Mouse (Mus musculus) midbrain, embryonic 13.5 days (tissue): ENCODE data around the gene Lats2. TPM values are rescaled to one million over a fixed set of nuclear protein-coding genes. Genes with fewer than 3 reads are reported as not detected.

Experiments used
- ATAC-seq: fragments of 200-750 bp; cut with Nextera tagmentation; 2 replicates; pipeline ENCODE4 v1.8.0; 2017; ENCODE audit warnings: mild to moderate bottlenecking, moderate TSS enrichment, moderate library complexity
- H3K27ac ChIP-seq: fragments of 300-500 bp; sonication (generic); 2 replicates; pipeline ENCODE4 v1.5.1; 2015; ENCODE audit warnings: inconsistent platforms, mild to moderate bottlenecking, moderate library complexity
- H3K27me3 ChIP-seq: fragments of 300-500 bp; sonication (generic); 2 replicates; pipeline ENCODE4 v1.6.1; 2015; ENCODE audit warnings: mild to moderate bottlenecking, inconsistent platforms
- H3K36me3 ChIP-seq: fragments of 300-500 bp; sonication (generic); 2 replicates; pipeline ENCODE4 v1.6.1; 2015; ENCODE audit warnings: mild to moderate bottlenecking, inconsistent platforms
- H3K4me1 ChIP-seq: fragments of 300-500 bp; sonication (generic); replicated peaks from 2 replicates; pipeline ENCODE4 v1.6.1; 2015; ENCODE audit warnings: inconsistent platforms
- H3K4me2 ChIP-seq: fragments of 300-500 bp; sonication (generic); replicated peaks from 2 replicates; pipeline ENCODE4 v1.6.1; 2015; ENCODE audit warnings: moderate library complexity, mild to moderate bottlenecking, inconsistent platforms
- H3K4me3 ChIP-seq: fragments of 300-500 bp; sonication (generic); replicated peaks from 2 replicates; pipeline ENCODE4 v1.5.1; 2015; ENCODE audit warnings: mild to moderate bottlenecking, inconsistent platforms
- H3K9ac ChIP-seq: fragments of 300-500 bp; sonication (generic); replicated peaks from 2 replicates; pipeline ENCODE4 v1.6.1; 2015; ENCODE audit warnings: mild to moderate bottlenecking, inconsistent platforms
- H3K9me3 ChIP-seq: fragments of 300-500 bp; sonication (generic); 2 replicates; pipeline ENCODE4 v1.6.1; 2016; ENCODE audit warnings: mild to moderate bottlenecking, inconsistent platforms
- WGBS: fragments of 180-500 bp; shearing (Covaris S2); methylation state at CpG from one replicate; pipeline ENCODE4 v1.1.7; 2015; 5-methylcytosine and 5-hydroxymethylcytosine counted together
- polyA plus RNA-seq: library from polyadenylated mRNA; unstranded; fragments of >200 nt; fragmentation: Nextera tagmentation; extraction: Ambion mirVana; gene quantifications from 2 replicates; pipeline ENCODE4 v1.2.1, GENCODE M21; 2015

Gene Lats2
- polyA plus RNA-seq, 1 experiment from 2014 or later = 9.6 TPM

GRCm38 (mm10) chr14:57732668-57733293 is 25.4 kb downstream of the Lats2 start:
- Histone ChIP-seq H3K4me3 (no peak overlapping the region), H3K27me3 (no peaks in the 10 kb centered on the region), H3K27ac (peak overlapping the region; percentile 19; the same call in 1 of the 2 replicates), H3K4me1 (peaks cover 35% of the 10 kb centered on the region), H3K4me2 (no peak overlapping the region), H3K9me3 (no peaks in the 10 kb centered on the region), H3K36me3 (no peaks in the 10 kb centered on the region), H3K9ac (no peak overlapping the region)
- no peak for ATAC-seq
- WGBS = 47% methylated on average over 6 of the region's 6 CpGs

GRCm38 (mm10) chr14:57730527-57730926 is 27.7 kb downstream of the Lats2 start:
- H3K9ac ChIP-seq = no peak overlapping the region
- H3K4me3 ChIP-seq = no peak overlapping the region
- 40% methylated on average over 9 of the region's 9 CpGs for WGBS
- H3K36me3 ChIP-seq = 0 out of 2 replicates have a peak, but pooled peaks cover 3% of the 10 kb centered on the region
- no peak overlapping the region for H3K4me2 ChIP-seq
- H3K9me3 ChIP-seq = no peaks in the 10 kb centered on the region
- H3K4me1 ChIP-seq = peaks cover 30% of the 10 kb centered on the region
- no peaks in the 10 kb centered on the region for H3K27me3 ChIP-seq
- no peak overlapping the region for H3K27ac ChIP-seq
- ATAC-seq = no peak

- WGBS = 75% methylated on average over 5 of the region's 5 CpGs
- Histone ChIP-seq H3K27ac (no peak overlapping the region), H3K27me3 (no peaks in the 10 kb centered on the region), H3K4me3 (no peak overlapping the region), H3K4me1 (peaks cover 30% of the 10 kb centered on the region), H3K36me3 (0 out of 2 replicates have a peak, but pooled peaks cover 3% of the 10 kb centered on the region), H3K9ac (no peak overlapping the region), H3K9me3 (no peaks in the 10 kb centered on the region), H3K4me2 (no peak overlapping the region)
- ATAC-seq = 0 out of 2 replicates have a peak, but pooled peaks have one; percentile 40
Observed at GRCm38 (mm10) chr14:57729975-57730499, 28.2 kb downstream of the Lats2 start.

GRCm38 (mm10) chr14:57729364-57729763 is 28.8 kb downstream of the Lats2 start:
- Histone ChIP-seq H3K27ac (no peak overlapping the region), H3K4me3 (no peak overlapping the region)

GRCm38 (mm10) chr14:57726172-57726571 is 32.0 kb downstream of the Lats2 start:
- no peaks in the 10 kb centered on the region for H3K9me3 ChIP-seq
- ATAC-seq = no peak

More at GRCm38 (mm10) chr14:57729364-57729763, 28.8 kb downstream of the Lats2 start:
- Histone ChIP-seq H3K36me3 (0 out of 2 replicates have a peak, but pooled peaks cover 3% of the 10 kb centered on the region), H3K9ac (no peak overlapping the region), H3K9me3 (no peaks in the 10 kb centered on the region), H3K4me1 (peaks cover 30% of the 10 kb centered on the region), H3K4me2 (no peak overlapping the region), H3K27me3 (no peaks in the 10 kb centered on the region)
- WGBS = 90% methylated on average over 8 of the region's 8 CpGs
- no peak for ATAC-seq

GRCm38 (mm10) chr14:57724473-57724872 is 33.7 kb downstream of the Lats2 start:
- WGBS = 91% methylated on average over 4 of the region's 4 CpGs

More at GRCm38 (mm10) chr14:57726172-57726571, 32.0 kb downstream of the Lats2 start:
- no peak overlapping the region for H3K9ac ChIP-seq
- no peak overlapping the region for H3K4me2 ChIP-seq
- H3K27ac ChIP-seq = no peak overlapping the region
- H3K4me3 ChIP-seq = no peak overlapping the region
- WGBS = 79% methylated on average over 8 of the region's 8 CpGs
- no peaks in the 10 kb centered on the region for H3K27me3 ChIP-seq
- peaks cover 8% of the 10 kb centered on the region; the same call in 1 of the 2 replicates for H3K36me3 ChIP-seq
- peaks cover 15% of the 10 kb centered on the region for H3K4me1 ChIP-seq

GRCm38 (mm10) chr14:57718245-57718644 is 39.9 kb downstream of the Lats2 start:
- H3K27ac ChIP-seq = no peak overlapping the region
- no peaks in the 10 kb centered on the region for H3K27me3 ChIP-seq
- peaks cover 4% of the 10 kb centered on the region for H3K36me3 ChIP-seq
- no peak for ATAC-seq
- H3K4me2 ChIP-seq = no peak overlapping the region
- H3K9ac ChIP-seq = no peak overlapping the region
- H3K9me3 ChIP-seq = no peaks in the 10 kb centered on the region
- H3K4me3 ChIP-seq = no peak overlapping the region
- 94% methylated on average over 4 of the region's 4 CpGs for WGBS
- H3K4me1 ChIP-seq = peaks cover 15% of the 10 kb centered on the region

More at GRCm38 (mm10) chr14:57724473-57724872, 33.7 kb downstream of the Lats2 start:
- H3K27me3 ChIP-seq = no peaks in the 10 kb centered on the region
- no peak overlapping the region for H3K27ac ChIP-seq
- H3K9me3 ChIP-seq = no peaks in the 10 kb centered on the region
- no peak overlapping the region for H3K4me3 ChIP-seq
- 0 out of 2 replicates have a peak, but pooled peaks cover 1% of the 10 kb centered on the region for H3K4me1 ChIP-seq
- H3K4me2 ChIP-seq = no peak overlapping the region
- ATAC-seq = no peak
- H3K9ac ChIP-seq = no peak overlapping the region
- H3K36me3 ChIP-seq = peaks cover 8% of the 10 kb centered on the region; the same call in 1 of the 2 replicates

GRCm38 (mm10) chr14:57716601-57717245 is 41.5 kb downstream of the Lats2 start:
- H3K27me3 ChIP-seq = no peaks in the 10 kb centered on the region
- no peaks in the 10 kb centered on the region for H3K9me3 ChIP-seq
- no peak overlapping the region for H3K4me3 ChIP-seq
- H3K9ac ChIP-seq = no peak overlapping the region
- peaks cover 4% of the 10 kb centered on the region; the same call in 1 of the 2 replicates for H3K36me3 ChIP-seq
- H3K4me1 ChIP-seq = peaks cover 15% of the 10 kb centered on the region
- no peak overlapping the region for H3K4me2 ChIP-seq
- peak overlapping the region; percentile 31; the same call in 1 of the 2 replicates for H3K27ac ChIP-seq
- ATAC-seq = no peak
- 55% methylated on average over 4 of the region's 4 CpGs for WGBS

GRCm38 (mm10) chr14:57712884-57713283 is 45.3 kb downstream of the Lats2 start:
- H3K9ac ChIP-seq = no peak overlapping the region

GRCm38 (mm10) chr14:57711059-57711458 is 47.1 kb downstream of the Lats2 start:
- H3K4me1 ChIP-seq = peaks cover 35% of the 10 kb centered on the region
- no peaks in the 10 kb centered on the region for H3K36me3 ChIP-seq
- no peak overlapping the region for H3K9ac ChIP-seq
- H3K27ac ChIP-seq = no peak overlapping the region
- WGBS = 94% methylated on average over 6 of the region's 6 CpGs
- H3K9me3 ChIP-seq = no peaks in the 10 kb centered on the region
- H3K4me3 ChIP-seq = no peak overlapping the region
- no peak for ATAC-seq
- no peaks in the 10 kb centered on the region for H3K27me3 ChIP-seq
- H3K4me2 ChIP-seq = no peak overlapping the region

More at GRCm38 (mm10) chr14:57712884-57713283, 45.3 kb downstream of the Lats2 start:
- no peak overlapping the region for H3K4me2 ChIP-seq
- H3K4me3 ChIP-seq = no peak overlapping the region
- no peaks in the 10 kb centered on the region for H3K27me3 ChIP-seq
- H3K27ac ChIP-seq = no peak overlapping the region
- H3K9me3 ChIP-seq = no peaks in the 10 kb centered on the region
- ATAC-seq = no peak
- peaks cover 4% of the 10 kb centered on the region; the same call in 1 of the 2 replicates for H3K36me3 ChIP-seq
- 95% methylated on average over 1 of the region's 1 CpGs for WGBS
- peaks cover 27% of the 10 kb centered on the region for H3K4me1 ChIP-seq

GRCm38 (mm10) chr14:57709171-57709570 is 49.0 kb downstream of the Lats2 start:
- no peaks in the 10 kb centered on the region for H3K9me3 ChIP-seq
- H3K9ac ChIP-seq = no peak overlapping the region
- H3K36me3 ChIP-seq = no peaks in the 10 kb centered on the region
- peaks cover 35% of the 10 kb centered on the region for H3K4me1 ChIP-seq
- H3K27me3 ChIP-seq = no peaks in the 10 kb centered on the region
- H3K27ac ChIP-seq = 0 out of 2 replicates have a peak overlapping the region, but pooled peaks have one; percentile 12
- peak; percentile 25 for ATAC-seq
- 14% methylated on average over 10 of the region's 10 CpGs for WGBS
- 0 out of 2 replicates have a peak overlapping the region, but pooled peaks have one; percentile 7 for H3K4me2 ChIP-seq
- H3K4me3 ChIP-seq = no peak overlapping the region

GRCm38 (mm10) chr14:57708580-57708979 is 49.6 kb downstream of the Lats2 start:
- 71% methylated on average over 7 of the region's 7 CpGs for WGBS
- Histone ChIP-seq H3K27me3 (no peaks in the 10 kb centered on the region), H3K4me2 (no peak overlapping the region), H3K4me1 (peaks cover 35% of the 10 kb centered on the region), H3K4me3 (no peak overlapping the region), H3K36me3 (no peaks in the 10 kb centered on the region), H3K27ac (0 out of 2 replicates have a peak overlapping the region, but pooled peaks have one; percentile 12), H3K9me3 (no peaks in the 10 kb centered on the region), H3K9ac (no peak overlapping the region)
- ATAC-seq = no peak
